Mouse (Mus musculus) CD4-positive, CD25-positive, alpha-beta regulatory T cell, adult 2 months (primary cell): ENCODE measurements at regions not wholly inside any gene's neighbourhood (a gene's known extent, or its start where the extent isn't known, plus 50 kb on each side); places are given as distances from the start of the nearest gene placed in this dataset.
A peak's percentile ranks its signal among the peaks of the same experiment; 100 is the strongest.
"Not testable (repeated sequence)": the region's sequence is repeated elsewhere in the genome, so short reads cannot be mapped to it uniquely, and the experiment has no call there.

ENCODE experiments used
- DNase-seq: peaks from one replicate; pipeline ENCODE4 v3.0.0-alpha.2; 2012; ENCODE audit warnings: low read depth, low spot score

DNA sequence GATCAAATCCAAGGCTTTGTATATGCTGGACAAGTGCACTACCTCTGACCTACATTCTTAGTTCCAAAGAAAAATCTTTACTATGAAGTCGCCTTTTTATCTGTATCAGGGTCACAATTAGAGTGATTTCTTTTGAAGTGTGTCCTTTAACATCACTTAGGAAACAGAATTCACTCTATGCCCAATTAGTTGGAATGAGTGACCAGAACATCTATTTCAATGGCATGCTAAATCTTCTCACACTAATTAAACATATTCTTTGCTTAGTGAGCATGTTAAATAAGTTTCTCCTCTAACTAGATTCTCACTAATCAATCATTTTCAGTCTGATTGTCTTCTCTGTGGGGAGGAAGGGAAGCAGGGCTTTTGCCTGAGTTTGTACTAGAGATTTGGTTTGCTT, 84.9 kb downstream of the Arl6ip6 start:
- no peak for DNase-seq

DNA sequence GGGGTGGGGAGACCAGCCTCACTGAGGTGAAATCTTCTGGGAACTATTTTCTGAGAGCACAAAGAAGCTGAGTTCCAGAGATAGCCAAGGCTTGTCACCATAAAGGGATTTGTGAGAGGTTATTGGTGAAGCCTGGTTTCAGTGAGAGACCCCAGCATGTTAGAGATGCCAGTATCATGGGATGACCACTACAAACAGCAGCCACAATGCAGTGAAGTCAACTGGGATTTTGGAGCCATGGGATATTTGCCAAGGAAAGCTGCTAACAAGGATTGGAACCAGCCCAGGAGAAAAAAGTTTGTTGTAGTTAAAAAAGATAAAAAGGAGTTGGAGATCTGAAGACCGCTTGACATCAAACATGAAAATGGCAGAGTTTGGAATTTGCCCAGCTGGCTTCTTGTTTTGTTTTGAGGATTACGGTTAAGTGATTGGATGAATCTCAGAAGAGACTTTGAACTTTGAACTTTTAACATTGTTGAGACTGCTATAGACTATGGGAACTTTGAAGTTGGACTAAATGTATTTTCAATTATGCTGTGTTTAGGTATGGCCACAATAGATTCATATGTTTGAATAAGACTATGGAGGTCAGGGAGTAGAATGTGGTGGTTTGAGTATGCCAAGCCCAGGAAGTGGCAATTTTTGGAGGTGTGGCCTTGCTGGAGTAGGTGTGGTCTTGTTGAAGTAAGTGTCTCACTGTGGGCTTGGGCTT, 110.3 kb downstream of the Arl6ip6 start:
- DNase-seq, result no peak

DNA sequence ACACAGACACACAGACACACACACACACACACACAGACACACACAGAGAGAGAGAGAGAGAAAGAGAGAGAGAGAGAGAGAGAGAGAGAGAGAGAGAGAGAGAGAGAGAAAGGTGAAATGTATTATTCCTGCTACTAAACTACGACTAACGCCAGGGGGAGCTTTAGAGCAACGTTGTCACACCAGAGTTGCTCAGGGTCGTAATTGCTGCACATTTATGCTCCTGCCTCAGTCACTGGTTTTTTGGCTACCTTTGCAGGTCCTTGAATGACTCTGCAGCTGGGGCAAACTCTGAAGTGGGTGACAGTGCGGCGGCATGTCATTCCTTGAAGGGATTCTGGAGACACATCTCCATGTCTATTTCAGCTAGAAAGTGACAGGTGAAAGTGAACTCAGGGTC, 139.2 kb downstream of the Arl6ip6 start:
- DNase-seq, result peak; percentile 1

DNA sequence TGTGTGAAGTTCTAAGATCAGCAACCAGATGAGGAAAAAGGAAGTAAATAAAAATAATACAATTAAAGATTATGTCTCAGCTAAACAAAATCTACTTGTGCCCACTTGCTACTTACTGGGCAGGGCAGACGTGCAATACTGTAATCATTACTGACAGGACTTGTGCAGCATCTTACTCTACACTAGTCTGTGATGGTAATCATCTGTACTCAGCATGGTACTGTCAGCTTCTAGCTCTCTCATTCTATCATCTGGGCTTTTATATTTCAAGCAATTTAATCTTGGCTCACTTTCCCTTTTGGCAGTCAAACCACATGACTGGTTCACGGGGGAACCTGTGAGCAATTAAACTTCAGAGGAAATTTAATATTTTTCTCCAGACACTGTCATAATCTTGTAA, 167.5 kb downstream of the Arl6ip6 start:
- DNase-seq, result no peak

DNA sequence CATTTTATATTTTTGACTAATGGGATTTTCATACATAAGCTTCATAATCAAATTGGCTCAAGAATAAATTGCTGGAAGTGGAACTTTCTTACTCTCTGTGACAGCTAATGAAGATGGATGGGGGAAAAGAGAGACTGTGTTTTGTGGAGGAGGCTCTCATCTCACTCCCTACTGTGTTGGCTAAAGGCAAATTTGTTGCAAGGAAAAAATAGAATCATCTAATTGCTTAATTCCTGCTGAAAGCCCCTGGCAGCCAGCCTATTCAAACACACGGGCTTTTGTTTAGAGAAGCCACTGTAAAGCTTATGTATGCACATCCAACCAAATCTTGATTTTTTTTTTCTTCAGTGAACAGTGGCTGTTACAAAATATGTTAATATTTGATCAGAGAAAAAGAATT, 190.8 kb downstream of the Arl6ip6 start:
- no peak for DNase-seq

DNA sequence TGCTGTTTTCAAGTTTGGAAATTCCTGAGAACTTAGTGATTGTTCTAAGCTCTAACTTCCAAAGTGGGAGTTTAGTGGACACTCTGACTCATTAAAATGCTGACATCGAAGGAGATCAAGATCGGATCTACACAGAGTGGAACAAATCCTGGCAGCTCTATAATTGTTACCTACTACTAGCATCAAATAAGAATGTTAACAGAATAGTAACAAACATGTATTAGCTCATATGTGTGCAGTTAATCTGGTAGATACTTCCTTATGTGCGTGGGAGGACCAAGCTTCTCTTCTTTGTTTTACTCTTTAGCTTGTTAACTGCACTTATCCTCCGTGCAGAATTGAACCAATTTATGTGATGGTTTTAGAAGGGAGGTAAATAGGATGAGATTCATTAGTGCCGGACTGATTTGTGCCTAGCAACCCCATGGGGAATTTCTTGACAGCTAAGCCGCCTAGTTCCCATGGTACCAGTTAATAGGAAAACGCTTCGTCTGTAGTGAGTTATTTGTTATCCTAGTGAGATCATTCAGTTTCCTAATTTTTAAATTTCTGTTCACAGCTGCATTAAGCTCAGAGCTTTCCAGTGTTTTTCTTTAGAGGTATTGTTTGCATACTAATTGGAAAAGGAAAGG, 193.1 kb downstream of the Arl6ip6 start:
- DNase-seq, result no peak

DNA sequence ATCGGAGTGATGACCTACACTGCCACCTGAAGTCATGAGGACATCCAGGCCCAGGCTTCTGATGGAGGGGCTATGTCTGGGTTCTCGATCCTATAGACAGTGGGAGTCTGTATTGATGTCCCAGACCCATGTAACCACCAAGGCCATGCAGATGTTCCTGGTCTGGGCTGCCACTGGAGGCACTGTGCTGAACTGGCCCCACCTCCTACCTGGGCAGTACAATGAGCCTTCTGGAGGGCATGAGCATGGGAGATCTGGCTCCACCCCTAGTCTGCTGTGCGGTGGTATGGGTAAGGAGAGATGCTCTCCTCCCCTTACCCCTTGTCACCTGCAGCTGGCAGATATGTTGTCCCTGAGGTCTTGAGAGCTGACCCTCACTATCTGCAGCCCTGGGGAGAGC, 197.1 kb downstream of the Arl6ip6 start:
- no peak for DNase-seq

DNA sequence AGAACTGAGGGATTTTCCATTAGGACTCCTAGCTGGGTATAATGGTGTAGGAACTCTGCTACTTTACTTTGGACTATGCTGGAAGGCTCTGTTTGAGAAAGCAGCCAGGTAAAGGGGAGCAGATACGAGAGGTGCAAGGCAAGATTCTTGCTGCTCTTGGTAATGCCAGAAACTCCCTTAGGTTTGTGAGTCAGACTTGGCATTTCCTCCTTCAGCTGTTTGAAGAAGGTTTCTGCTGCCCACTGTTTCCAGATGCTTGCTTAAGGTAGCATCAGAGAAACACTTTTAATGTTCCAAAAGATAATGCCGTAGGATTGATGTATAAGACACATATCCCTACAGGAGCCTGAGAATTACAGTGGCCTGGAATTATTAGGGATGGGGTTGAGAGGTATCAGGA, 222.9 kb downstream of the Arl6ip6 start:
- no peak for DNase-seq

DNA sequence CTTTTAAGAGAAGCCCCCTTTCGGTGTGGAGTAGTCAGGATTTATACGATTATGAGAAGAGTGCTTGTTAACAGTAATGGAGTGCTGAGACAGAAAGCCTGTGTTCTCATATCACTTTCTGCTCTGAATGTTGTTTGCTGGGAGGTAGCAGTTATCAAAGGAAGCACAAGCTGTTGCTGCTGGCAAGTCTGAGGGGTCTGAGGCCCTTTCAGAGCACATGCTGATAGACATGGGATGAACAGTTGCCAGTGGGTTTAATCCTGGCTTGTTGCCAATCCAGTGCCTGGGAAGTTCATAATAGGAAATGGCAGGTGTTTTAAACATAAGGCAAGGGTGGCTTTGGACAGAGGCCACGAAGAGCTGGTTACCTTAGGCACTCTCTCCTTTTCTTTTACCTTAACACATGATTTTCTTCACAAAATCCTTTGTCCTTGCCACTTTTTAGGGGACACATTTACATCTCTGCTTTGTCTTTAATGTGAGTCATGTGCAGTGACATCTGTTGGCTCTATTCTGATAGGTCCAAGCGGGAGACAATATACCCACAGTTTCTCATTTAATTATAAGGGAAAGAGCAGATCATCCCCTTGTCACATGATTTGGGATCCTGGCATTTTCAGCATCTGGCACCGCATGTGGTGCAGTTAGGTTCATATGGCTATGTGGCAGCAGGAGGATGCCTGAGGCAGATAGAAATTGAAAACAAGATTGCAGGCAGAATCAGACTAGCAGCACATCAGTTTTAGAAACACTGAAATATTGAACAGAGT, 245.7 kb downstream of the Arl6ip6 start:
- no peak for DNase-seq

DNA sequence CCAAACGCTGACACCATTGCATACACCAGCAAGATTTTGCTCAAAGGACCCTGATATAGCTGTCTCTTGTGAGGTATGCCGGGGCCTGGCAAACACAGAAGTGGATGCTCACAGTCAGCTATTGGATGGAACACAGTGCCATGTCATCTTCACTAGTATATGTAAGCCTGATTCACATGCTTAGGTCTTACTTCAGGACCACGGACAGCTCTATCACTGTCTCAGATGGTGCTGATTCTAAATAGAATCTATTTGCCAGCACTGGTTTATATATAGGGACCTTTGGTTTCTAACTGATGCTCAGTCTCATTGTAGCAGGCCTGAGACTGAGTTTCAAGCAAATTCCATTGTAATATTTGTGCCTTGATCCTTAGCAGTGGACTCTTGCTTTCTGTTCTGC, 248.8 kb downstream of the Arl6ip6 start:
- DNase-seq, result not testable (repeated sequence)

DNA sequence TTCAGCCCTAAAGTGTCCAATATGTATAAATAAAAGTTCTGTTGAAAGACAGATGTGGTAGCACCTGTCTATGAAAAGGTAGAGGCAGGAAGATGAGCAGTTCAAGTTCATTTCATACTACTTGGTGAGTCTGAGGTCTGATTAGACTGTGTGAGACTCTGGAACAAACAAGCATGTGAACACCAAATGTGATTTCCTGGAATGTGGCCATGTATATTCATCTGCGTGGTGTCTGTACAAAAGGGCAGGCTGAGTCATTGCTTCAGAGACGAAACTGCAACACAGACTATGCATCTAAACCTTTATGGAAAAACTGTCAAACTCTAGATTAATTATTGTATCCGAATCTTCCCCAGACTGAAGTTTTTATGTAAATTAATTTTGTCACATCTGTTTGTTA, 268.7 kb downstream of the Arl6ip6 start:
- DNase-seq, result no peak

DNA sequence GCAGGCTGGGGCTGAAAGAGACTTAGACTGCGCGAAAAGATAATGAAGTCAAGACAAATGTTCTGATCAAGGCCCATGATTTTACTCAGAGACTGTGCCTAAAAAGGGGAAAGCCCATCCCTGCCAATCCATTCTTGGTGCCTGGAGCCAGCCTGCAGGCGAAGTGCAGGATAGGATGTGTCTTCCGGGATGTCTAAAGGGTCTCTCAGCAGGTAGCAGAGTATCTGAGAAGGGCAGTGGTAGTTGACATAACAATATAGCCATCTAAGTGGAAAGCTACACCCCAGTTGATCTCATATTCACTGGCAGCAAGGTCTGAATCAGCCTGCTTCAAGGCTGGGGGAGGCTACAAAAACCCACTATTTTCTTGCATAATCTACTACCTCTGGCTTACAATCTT, 282.9 kb downstream of the Arl6ip6 start:
- no peak for DNase-seq

DNA sequence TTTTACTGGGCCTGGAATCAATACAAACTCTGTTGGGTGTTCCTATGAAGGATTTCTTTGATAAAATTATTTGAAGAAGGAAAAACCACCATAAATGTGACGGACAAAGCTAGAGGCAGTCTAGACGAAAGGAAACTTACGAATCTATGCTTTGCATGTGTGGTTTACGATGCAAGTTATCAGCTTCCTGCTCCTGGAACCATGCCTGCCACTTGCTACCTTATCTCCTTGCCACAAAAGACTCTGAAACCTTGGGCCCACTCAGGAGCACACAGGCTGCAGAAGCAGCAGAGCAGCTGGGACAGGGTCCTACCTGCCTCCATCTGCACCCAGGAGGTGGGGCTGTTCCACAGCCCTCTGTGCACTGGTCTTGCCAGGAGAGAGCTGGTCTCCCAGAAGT, 287.5 kb downstream of the Arl6ip6 start:
- not testable (repeated sequence) for DNase-seq

DNA sequence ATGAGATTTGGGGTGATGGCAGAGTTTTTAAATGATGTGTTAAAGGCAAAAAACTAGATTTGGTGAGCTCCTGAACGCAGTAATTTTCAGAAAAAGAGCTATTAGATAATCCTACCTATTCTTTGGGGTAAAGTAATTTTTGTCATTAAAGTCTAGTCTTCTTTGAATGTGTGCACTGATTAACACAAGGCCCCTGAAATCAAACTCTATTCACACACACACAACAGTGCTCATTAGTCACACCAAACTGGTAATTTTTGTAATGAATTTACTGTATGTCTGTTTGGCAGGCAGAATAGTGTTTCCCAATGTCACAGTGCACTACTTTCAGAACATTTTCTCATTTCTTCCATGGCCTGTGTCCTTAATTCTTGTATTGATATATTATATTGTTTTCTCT, 296.8 kb downstream of the Arl6ip6 start:
- DNase-seq, result no peak

DNA sequence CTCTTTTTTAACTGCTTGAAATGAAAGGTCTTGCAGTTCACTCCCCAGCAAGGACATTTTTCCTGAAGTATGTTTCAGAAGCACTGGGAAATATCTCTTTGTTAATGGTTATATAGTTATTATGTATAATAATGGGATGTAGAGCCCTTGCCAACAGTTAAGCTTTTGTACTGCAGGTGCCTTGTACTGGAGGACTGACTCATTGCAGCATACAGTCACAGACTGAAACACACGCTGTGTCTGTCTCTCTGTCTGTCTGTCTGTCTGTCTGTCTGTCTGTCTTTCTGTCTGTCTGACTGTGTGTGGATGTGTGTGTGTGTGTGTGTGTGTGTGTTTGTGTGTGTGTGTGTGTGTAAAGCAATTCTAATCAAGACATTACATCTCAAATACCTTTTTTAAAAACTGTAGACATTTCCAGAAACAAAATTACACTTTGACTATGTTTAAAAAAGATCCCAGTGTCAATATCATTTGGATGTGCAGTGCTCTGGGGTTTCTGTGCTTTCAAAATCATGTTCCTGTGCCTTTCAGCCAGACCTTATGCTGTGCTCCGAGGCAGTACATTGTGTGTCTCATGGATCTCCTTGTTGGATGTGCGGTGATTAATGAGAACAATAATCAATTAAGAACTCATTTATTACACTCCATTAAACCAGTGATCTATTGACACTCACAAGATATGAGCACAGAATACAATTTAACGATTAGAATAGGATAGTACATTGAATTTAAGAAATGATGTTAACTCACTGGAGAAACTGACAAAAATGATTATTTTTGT, 299.5 kb downstream of the Arl6ip6 start:
- DNase-seq, result no peak

DNA sequence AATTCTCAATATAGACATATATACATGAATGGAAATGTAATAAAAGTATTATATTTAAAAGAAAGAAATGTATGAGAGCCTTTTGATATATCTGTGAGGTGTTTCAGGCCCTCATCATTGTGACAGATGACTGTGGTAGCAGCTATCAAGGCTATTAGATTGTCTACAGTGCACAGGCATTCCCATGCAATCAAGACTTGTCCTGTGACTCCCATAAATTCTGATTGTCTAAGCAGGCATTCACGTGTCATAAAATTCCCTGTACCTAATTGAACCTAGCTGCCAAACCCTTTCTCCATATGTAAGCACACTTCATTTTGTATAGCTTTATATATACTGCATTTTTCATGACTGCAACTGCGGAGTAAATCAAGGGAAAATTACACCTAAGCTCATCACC, 301.3 kb downstream of the Arl6ip6 start:
- DNase-seq, result no peak

DNA sequence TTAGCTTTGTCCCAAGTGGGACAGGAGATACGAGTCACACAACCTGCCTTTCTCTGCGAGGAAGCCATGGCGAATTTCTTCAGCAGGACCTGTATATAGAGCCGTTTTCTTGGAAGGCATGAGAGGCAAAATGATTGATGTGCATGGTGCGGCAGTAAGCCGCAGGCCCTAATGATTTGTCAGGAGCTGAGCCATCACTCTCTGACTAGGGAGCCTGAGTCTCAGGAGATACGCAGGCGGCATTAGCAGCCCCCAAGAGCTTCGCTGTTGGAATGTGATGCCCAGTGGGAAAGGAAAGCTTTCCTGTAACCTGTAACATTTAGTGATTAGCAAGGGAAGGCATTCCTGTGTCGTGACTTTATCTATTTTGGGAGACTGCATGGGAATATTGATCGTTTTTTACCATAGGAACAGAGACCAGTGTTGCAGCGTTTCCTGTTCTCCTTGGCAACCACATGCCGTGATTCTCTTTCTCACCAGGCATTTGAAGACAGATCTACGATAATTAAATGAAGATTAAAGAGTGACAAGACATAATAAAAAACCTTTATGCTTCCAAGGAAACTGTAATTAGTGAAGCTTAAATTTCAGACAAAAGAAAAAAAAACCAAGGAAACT, 310.2 kb downstream of the Arl6ip6 start:
- no peak for DNase-seq

DNA sequence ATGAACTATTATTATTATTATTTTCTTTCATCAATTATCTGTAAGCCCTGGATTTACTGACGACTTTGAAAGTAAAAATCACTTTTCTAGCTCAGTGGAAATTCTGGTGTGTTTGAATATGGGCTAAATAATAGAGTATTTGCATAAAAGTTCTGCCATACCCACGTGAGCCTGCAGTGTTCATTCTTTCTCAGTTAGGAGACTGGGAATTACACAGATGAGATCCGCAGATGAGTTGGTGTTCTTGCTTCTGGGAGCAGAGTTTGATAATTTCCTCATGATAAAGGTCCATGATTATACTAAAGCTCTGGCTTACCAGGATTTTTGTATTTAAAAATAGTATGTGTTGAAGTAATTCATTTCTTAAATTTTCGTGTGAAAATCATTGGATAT, 310.7 kb downstream of the Arl6ip6 start:
- no peak for DNase-seq

DNA sequence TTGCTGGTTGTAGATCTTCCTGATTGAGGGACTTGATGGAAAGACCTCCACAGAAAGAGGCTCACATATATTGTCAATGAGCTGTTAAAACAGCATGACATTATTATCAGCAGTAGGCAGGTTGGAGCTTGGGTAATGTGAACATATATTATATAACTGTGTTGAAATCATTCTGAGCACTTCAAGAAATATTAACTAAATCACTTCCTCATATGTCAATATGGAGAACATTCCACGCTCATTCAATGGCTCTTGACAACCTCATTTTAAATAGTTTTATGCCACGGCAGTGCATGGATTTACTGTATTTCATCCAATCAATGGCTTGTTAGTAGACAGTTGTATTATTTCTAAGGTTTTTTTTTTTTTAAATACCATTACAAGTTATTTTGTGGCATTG, 350.6 kb downstream of the Arl6ip6 start:
- DNase-seq, result no peak

DNA sequence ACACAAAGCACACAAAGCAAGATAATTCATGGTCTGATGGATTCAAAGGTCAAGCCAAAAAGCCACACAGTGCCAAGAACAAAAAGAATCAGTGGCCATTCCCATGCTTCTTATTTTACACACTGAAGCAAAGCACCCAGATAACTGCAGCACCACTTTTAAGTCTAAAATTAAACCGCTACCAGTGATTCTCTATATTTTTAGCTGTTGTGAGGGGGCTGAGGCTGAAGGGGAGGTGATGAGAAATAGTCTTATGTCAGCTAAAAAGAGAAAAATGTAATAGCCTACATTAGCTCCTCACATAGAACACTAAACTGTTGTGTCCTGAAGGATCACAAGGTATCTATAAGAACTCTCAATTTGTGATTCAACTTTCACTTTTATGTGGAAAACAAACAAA, 382.5 kb downstream of the Arl6ip6 start:
- DNase-seq, result no peak

DNA sequence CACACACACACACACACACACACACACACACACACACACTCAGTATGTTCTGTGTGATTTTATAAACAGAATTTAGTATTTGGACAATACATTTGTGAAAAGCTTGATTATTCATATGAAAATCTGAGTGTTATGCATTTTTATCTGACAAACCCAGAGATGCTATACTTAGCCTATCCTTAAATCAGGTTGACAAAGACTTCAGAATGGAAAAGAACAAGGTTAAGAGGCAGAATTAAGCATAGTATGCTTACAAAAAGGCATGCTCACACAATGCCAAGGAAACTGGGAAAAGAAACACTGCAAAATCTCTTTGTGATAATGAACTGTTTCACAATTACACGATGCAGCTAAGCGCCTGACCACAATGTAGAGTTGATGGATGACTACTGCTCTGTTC, 414.3 kb downstream of the Arl6ip6 start:
- no peak for DNase-seq

DNA sequence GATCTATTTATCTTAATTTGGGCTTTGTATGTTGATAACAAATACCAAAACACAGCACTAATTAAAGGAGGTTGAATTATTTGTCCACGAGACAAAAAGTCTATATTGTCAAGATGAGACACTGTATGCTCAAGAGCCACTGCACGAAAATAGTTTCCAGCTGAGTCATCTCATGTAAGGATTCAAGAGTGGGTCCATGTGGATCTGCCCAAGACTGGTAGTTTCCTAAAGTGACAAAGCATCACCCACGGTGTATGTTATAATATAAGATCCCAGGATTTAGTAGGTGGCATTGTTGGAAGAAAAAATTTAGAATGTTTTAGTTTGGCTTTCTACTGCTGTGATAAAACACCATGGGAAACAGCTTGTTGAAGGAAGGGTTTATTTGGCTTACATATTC, 428.2 kb downstream of the Arl6ip6 start:
- no peak for DNase-seq
